23 mouse cellular contexts compared by ENCODE assay signal in the genomic region with DNA sequence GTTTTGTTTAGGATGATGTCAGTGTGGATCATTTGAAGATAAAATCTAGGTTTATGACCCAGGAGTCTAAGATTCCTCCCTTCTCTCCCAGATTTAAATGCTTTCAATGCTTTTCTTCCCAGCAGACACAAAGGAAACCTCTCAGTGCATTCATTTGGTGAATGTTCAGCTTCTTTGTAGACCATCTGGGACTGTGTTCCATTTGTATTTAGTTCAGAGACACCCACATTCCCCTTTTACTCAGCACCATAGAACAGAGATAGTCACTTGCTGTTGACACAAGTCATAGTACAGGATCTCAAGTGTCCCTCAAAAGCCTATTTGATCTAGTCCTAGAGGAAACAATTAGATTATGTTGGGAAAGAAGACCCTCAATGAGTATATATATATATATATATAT.
"Had no signal": no experiment of that assay in that cellular context is flagged by ENCODE, and none has a peak within 500 bp of the region (broad histone marks: within the 10 kb centered on the region; RNA-seq: fewer than 3 reads in every experiment).

No protein-coding gene starts in this region.

- DNase-seq: gastrocnemius, postnatal 14 days; gastrocnemius, postnatal 36 days; heart, adult 11 months; heart, adult 2 months; heart, postnatal 14 days; heart, postnatal 36 days; kidney, adult 11 months; kidney, adult 2 months; kidney, adult 9 months; kidney, postnatal 14 days; kidney, postnatal 36 days; left cerebral cortex, postnatal 4 days had no signal

- H3K4me3 ChIP-seq: heart, adult 2 months; heart, embryonic 13.5 days; heart, embryonic 15.5 days; hindbrain, embryonic 13.5 days; hindbrain, embryonic 15.5 days; kidney, embryonic 15.5 days; limb, embryonic 13.5 days; limb, embryonic 15.5 days; liver, embryonic 12.5 days had no signal

- H3K27ac ChIP-seq: heart, adult 2 months; heart, embryonic 13.5 days; heart, embryonic 15.5 days; hindbrain, embryonic 13.5 days; hindbrain, embryonic 15.5 days; hindbrain, postnatal 0 days; kidney, embryonic 15.5 days; kidney, postnatal 0 days; limb, embryonic 13.5 days; limb, embryonic 15.5 days; liver, embryonic 12.5 days; liver, embryonic 14.5 days had no signal
